Mouse (Mus musculus): ENCODE data around the gene Kirrel. TPM values are rescaled to one million over a fixed set of nuclear protein-coding genes. Genes with fewer than 3 reads are reported as not detected.

Kirrel gene
- total RNA-seq, 2 experiments from 2014 or later, result not detected

GRCm38 (mm10) chr3:87169402-87170015 is 5.0 kb downstream of the Kirrel start:
- ATAC-seq (replicated peaks; ENCODE audit: poor library complexity, severe bottlenecking), result no peak

- no peak for ATAC-seq (replicated peaks; ENCODE audit: poor library complexity, severe bottlenecking)
Measured at GRCm38 (mm10) chr3:87168756-87169155, 5.8 kb downstream of the Kirrel start.

- no peak for ATAC-seq (replicated peaks; ENCODE audit: poor library complexity, severe bottlenecking)
Measured at GRCm38 (mm10) chr3:87167621-87168020, 6.9 kb downstream of the Kirrel start.

DNA sequence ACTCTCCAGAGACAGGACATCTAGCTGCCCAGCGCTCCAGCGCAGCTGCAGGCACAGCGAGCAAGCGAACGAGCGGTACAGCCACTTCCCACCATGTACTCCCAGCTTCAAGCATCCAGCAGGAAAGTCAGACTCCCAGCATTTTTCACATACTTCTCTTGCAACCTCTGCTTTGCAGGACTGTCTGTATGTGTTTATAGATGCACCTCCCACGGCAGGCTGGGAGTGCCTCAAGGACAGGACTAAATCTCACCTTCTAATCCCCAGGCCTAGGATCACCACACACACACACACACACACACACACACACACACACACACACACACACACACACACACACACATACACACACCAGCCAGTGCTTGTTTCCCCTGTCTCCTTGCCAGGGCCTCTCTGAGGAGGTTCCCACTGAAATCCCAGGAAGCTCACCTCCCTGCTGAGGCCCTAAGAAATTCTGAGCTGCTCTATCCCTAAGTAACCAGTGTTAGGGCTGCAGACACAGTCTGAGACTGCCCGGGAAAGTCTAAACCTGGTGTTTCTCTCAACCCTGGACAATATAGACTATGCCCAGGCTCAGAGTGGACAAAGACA is 9.2 kb downstream of the Kirrel start:
- ATAC-seq (replicated peaks; ENCODE audit: poor library complexity, severe bottlenecking), result no peak

DNA sequence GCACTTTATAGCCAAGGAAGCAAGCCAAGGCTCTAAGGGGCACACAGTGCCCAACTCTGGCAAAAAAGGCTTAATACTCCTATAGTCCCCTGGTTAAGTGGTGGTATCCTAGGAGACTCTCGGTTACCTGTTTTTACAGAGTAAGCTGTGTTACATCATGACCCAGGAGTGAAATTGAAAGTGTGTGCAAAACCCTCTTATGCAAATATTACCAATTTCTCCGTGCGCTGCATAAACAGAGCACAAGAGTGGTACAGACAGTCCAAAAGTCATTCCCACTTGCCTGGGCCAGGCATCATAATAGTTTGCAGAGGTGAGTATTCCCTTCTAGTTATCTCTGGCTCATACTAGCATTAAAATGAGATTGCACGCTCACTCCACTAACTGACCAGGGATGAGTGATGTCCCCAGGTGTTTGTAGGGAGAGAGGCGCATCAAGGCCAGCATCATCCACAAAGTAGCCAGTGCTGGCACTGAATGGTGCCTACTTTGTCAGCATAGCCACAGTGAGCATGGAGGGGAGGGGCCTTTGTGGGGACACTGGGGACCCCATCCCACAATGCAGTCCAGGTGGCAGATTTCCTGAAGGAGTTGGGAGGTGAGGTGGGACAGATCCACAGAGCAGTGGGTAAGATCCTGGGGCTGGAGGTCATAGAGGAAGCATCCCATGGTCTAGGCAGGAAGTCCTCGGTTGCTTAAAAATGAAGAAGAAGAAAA is 10.3 kb downstream of the Kirrel start:
- no peak for ATAC-seq (replicated peaks; ENCODE audit: poor library complexity, severe bottlenecking)

GRCm38 (mm10) chr3:87163116-87163515 is 11.4 kb downstream of the Kirrel start:
- peak; percentile 73 for ATAC-seq (replicated peaks; ENCODE audit: poor library complexity, severe bottlenecking)

DNA sequence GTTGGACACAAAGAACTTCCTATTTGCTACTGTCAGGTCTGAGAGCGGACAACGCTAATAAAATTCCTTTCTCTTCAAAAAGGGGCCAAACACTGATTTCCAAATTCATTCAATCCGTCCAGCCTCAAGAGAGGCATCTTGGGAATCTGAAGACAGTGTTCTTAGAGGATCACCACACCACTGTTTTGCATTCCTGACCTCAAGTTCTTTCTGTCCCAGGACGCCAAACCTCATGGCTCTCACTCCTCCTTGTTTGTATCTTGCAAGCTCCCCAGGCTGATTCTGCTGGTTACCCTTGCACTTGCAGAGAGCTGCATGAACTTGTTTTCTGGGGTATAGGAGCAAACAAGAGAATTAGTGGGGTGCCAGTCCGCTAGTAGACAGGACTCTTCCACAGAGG is 12.2 kb downstream of the Kirrel start:
- ATAC-seq (replicated peaks; ENCODE audit: poor library complexity, severe bottlenecking), result no peak

DNA sequence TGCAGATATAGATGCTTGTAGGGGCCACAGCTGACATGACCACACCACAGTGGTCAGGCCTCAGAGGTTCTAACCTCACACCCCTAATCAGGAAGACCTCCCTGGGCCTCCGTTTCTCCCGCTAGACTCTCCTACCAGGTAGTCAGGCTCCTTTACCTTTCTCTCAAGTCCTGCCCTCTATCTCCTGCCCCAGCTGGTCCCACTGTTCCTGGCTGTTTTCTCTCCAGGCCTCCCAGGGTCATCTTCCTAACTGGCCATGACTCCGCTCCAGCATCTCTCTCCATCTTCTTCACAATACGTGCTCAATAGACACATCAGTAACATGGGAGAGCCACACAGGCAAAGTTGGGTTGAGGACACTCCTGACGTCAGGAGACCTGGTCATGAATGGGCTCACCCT is 12.9 kb downstream of the Kirrel start:
- no peak for ATAC-seq (replicated peaks; ENCODE audit: poor library complexity, severe bottlenecking)

- ATAC-seq (replicated peaks; ENCODE audit: poor library complexity, severe bottlenecking), result no peak
Measured at GRCm38 (mm10) chr3:87160819-87161509, 13.6 kb downstream of the Kirrel start.

- no peak for ATAC-seq (replicated peaks; ENCODE audit: poor library complexity, severe bottlenecking)
Measured at GRCm38 (mm10) chr3:87159190-87159589, 15.4 kb downstream of the Kirrel start.

GRCm38 (mm10) chr3:87157767-87158291 is 16.7 kb downstream of the Kirrel start:
- no peak for ATAC-seq (replicated peaks; ENCODE audit: poor library complexity, severe bottlenecking)

GRCm38 (mm10) chr3:87157297-87157696 is 17.2 kb downstream of the Kirrel start:
- no peak for ATAC-seq (replicated peaks; ENCODE audit: poor library complexity, severe bottlenecking)

GRCm38 (mm10) chr3:87154398-87155287 is 19.9 kb downstream of the Kirrel start:
- ATAC-seq (replicated peaks; ENCODE audit: poor library complexity, severe bottlenecking), result no peak

DNA sequence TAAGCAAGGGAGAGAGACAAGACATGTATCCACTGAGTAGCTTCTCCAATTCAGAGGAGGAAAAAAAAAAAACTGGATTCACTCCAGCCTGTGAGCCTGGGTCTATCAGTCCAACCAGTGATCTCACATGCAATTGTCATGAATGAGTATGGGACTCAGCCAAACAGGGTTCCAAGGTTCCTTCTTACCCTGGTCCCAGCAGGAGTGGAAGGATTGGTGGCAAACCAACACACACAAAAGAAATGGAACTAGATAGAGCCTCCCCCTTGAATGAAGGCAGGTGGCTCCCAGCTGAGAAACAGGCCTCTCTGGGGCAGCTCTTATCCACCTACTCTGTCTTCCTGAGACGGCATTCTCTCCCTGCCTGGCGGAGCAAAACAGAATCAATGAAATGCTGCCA is 21.5 kb downstream of the Kirrel start:
- no peak for ATAC-seq (replicated peaks; ENCODE audit: poor library complexity, severe bottlenecking)

GRCm38 (mm10) chr3:87152111-87152738 is 22.3 kb downstream of the Kirrel start:
- no peak for ATAC-seq (replicated peaks; ENCODE audit: poor library complexity, severe bottlenecking)

DNA sequence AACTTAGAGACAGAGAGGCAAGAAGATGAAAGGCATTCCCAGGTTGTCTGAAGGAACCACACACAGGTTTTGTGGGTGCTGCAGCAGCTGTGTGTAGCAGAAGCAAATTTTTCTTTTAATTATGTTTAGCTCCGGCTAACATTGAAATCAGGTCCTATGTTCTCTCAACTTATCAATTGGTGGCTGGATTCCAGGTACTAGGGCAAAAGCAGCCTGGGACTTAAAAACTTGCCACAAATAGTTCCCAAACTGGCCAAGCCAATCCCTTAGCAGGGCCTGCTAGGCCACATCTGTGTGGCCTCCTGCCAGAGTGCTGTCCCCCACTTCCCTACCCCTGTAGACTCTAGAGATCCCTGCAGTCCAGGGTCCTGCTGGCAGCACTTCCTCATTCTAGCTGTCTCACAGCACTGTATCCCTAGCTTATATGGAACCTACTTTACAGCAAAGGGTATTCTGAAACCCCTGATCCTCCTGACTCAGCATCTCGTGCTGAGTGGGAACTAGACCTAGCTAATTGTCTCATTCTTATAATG is 23.2 kb downstream of the Kirrel start:
- peak; percentile 99 for ATAC-seq (replicated peaks; ENCODE audit: poor library complexity, severe bottlenecking)

DNA sequence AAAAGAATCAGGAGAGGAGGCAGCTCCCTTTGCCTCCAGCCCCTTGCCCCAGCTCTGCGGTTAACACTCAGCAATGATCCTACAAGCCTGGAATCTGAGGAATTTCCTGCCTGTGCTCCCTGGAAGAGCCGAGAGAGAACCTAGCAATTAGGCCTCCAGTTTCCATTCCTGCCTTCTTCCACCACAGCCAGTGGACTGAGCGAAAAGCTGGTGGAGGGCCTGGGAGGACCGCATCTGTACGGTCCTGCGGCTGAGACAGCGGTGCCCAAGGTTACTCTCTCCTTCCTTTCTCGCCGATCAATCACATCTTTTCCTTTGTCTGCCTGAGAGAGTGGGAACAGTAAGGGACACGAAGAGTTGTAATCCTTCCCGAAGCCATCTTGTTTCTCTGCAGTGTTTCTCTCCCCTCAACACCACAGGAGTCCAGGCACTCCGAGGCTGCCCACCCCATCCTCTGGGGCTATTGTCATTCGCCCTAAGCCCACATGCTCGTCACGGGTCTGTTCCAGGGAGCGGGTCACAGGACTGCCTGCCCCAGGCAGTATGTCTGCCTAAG is 23.8 kb downstream of the Kirrel start:
- no peak for ATAC-seq (replicated peaks; ENCODE audit: poor library complexity, severe bottlenecking)

GRCm38 (mm10) chr3:87150056-87150688 is 24.4 kb downstream of the Kirrel start:
- no peak for ATAC-seq (replicated peaks; ENCODE audit: poor library complexity, severe bottlenecking)
